Mouse (Mus musculus): Measurements from ENCODE around the gene Mtfr1l.

GRCm38 (mm10) chr4:134496595-134497210 lies 38.5 kb downstream of the Mtfr1l start, which contains the start of gene Paqr7:
- TF ChIP-seq CTCF (IDR thresholded peaks at IDR 0.05; ENCODE audit: control insufficient read depth, insufficient read depth, insufficient replicate concordance, low read depth, low read length) = no peak
- TF ChIP-seq POLR2A (IDR thresholded peaks at IDR 0.05; ENCODE audit: control insufficient read depth, low read depth, low read length) = peak; percentile 88

Data from testis, adult 2 months (tissue).